Mouse (Mus musculus) ovary, adult 10 weeks (tissue): ENCODE data around the gene Gatad2b. TPM values are rescaled to one million over a fixed set of nuclear protein-coding genes. Genes with fewer than 3 reads are reported as not detected.

ENCODE experiments used
- polyA plus RNA-seq: library from polyadenylated mRNA; stranded (reverse); fragments of 350-450 nt; fragmentation: Illumina TruSeq; extraction: RNeasy Lipid Tissue Mini Kit (QIAGEN cat#74804); gene quantifications from one replicate; pipeline ENCODE4 v1.2.3, GENCODE M21; 2014

Gatad2b gene
- polyA plus RNA-seq = 103 TPM

DNA sequence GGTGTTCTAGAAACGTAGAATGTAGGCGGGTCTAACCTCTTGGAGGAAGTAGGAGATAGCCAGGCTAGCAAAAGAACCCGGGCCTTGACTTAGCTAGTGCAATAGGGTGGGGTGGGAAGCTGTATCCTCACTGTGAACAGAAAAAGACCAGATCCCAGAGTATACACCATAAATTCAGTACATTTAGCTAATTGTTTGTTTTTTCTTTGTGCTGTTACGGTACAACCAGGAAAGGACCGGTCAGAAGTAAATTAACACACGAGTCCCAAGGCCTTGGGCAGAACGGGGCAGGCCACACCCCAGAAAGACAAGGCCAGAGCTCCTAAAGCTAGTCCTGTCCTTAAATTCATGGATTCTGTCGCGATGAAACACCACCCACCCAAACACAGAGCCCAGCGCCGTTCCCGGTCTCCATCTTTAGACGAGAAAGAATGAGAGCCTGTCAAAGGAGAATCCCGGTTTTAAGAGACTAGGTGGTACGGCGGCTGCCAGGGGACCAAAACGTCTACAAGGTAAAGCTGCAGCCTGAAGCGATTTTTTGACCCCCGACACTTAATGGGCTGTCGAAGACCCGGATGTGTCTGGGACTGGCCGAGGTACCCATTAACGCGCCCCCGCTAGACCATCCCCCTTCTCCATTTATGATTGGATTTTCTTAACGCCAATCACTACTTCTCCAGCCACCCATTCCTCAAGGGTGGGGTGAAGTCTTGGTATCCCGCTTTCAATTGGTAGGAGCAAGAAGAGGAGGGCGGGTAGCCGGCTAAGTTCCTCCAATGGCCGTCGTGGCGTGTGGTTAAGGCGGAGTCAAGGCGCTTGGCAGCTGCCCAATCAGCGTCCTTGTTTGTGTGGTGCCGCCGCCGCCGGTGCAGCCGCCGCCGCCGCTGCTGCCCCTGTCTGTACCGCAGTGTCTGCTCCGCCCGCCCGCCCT lies at the start of gene Gatad2b:
Gene Gatad2b, plus strand, starts transcription at position 834 of the 931 bp plus-strand sequence.

DNA sequence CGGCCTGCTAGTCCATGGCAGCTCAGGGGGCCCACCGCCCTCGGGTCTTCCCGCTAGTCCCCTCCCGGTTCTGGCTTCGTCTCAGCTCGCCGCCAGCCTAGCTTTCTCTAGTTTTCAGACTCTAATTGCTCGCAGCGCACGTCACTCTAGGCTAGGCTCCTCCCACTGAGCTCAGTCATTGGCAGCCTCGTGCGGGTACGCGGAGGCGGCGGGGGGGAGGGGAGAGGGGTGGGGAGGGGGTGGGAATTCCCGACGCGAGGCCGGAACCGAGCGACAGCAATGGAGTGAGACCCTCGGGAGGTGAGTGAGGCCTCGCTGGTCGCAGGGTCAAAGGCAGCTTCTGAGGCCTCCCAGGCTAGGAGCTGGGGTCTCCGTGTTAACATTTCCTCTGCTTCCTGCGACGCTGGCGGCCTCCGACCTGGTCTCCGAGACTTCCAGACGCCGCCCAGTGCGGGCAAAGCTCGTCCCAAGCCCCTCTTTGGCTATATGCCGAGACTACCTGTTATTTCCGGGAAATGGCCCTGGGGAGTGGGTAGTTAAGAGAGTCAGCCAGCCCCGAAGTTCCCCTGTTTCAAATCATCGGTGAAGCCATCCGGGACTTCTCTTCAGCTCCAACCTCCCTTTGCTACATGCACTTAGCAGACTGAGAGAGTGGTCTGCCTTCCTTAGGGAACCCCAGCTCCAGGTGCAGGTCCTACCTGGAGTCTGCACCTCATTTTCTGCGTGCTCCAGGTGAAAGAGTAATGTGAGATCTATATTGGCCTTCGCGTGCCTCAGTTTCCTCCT lies 44.8 kb upstream of the Gatad2b start, which contains the start of gene Slc39a1:
Gene Slc39a1, plus strand, starts transcription at position 213 of the 786 bp plus-strand sequence.

DNA sequence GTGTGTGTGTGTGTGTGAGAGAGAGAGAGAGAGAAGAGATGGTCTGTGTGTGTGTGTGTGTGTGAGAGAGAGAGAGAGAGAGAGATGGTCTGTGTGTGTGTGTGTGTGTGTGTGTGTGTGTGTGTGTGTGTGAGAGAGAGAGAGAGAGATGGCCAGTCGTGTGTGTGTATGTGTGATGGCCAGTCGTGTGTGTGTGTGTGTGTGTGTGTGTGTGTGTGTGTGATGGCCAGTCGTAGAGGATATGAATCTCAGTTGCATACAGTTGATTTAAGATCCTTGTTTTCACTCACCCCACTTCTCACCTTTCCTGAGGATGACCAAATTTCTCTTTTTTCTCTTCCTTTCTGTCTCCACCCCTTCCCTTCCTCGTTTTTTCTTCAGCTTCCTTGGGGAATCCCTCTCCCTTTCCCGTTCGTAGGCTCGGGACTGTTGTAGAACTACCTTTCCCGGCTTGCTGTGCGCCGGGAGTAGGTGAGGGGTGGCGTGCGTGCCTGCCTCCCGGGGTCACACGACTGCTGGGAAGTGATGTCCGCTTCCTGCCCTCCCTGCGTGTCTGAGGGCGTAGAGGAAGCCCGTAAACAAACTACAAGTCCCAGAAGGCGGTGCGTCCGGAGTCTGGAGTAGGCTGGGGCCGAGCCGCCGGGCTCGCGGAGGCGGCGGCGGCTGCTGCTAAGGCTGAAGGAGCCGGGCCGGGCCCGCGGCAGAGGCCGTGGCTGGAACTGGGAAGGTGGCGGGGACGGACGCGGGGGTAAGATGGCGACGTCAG lies 39.1 kb upstream of the Gatad2b start, which contains the start of gene Crtc2:
Gene Crtc2, plus strand, starts transcription at position 511 of the 766 bp plus-strand sequence.

DNA sequence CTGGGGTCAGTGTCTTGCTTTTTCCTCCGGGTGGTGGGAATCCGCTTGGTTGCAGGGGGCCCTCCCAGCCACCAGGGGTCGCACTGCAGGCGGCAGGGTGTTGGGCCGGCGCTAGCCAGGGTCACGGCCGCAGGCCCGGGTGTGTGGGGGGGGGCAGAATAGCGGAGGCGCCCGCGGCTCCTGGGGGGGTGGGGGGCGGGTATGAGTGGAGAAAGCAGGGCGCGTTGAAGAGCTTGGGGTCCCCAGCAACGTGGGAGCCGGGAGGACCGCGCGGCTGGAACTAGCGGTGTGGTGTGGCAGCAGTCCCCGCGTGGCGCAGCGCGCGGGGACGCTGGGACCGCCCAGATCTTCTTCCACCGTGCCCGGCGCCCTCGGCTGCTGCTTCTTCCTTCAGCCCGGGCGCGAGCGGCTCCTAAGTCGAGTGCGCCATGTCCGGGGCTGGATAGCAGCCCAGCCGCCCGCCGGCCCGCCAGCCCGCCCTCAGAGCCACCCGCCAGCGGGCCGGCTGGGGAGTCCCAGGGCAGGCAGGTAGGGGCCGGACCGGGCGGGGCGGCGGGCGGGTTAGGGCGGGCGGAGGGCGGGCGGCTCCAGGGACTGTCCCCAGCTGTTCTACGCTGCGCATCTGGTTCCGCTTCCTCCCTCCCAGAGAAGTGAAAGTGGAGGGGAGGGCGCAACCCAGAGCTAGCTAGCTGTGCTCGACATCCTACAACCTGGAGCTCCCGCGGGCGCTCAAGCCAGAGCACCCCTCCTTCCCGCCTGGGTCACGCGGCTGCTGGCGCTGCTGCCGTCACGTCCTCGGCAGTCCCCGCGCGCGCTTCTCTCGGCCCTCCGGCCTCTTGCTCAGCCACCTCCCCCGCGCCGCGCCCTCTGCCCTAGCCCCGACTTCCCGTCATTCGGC lies 27.7 kb upstream of the Gatad2b start, which contains the start of gene Dennd4b:
Gene Dennd4b, plus strand, starts transcription at position 152 of the 898 bp plus-strand sequence.

DNA sequence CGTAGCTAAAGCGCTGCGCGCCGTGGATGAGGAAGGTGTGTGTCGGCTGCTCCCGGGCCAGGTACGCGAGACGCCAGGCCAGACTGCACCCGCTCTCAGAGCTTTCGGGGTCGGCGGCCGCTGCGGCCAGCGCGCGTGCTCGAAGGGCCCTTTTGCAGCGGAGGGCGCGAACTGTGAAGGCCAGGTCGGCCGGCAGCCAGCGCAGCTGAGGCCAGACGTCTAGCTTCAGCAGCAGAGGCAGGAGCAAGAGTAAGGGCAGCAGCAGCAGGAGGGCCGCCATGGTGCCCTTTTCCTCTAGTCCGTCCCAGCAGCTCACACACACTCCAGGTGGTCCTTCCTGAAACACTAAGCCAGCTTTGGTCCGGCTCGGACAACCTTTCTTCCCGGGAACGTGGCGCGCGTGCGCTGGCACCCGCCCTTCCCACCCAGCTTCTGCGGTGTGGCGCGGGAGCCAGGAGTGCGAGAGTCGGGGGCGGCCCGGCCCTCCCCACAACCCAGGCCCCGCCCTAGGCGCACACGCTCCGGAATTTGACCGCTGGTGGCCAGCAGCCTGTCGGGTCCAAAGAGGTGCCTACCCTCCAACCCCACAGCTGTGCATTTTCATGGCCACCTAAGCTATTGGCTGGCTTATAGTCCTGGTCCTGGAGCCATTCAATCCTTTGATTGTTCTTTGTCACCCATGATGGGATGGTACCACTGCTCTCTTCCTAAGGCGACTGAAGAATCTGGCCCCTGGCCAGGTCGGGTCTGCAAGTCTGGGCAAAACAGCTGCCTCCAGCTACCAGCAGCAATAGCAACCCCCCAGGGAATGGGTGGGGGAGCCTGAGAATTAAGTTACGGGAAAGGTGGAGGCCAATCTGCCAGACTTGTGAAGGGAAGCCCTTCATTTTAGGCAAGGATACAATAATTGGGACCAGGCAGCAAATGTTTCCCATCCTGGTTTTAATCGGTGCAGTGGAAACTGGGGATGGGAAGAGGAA lies 96.8 kb downstream of the Gatad2b start, which contains the start of gene Slc27a3:
Gene Slc27a3, minus strand, starts transcription at position 428 of the 980 bp plus-strand sequence.

Other genes starting within 250 kb of the Gatad2b start
- 132 TPM for gene 4933434E20Rik, start 241.5 kb upstream of the Gatad2b start, polyA plus RNA-seq
- 137 TPM for gene Ubap2l, start 240.6 kb upstream of the Gatad2b start, polyA plus RNA-seq
- 273 TPM for gene Tpm3, start 220.5 kb upstream of the Gatad2b start, polyA plus RNA-seq
- gene Nup210l, start 189.0 kb upstream of the Gatad2b start, polyA plus RNA-seq = 0.17 TPM
- 2,493 TPM for gene Rps27, start 79.5 kb upstream of the Gatad2b start, polyA plus RNA-seq
- gene Rab13, start 79.5 kb upstream of the Gatad2b start, polyA plus RNA-seq = 13.7 TPM
- gene Jtb, start 61.6 kb upstream of the Gatad2b start, polyA plus RNA-seq = 97.8 TPM
- gene Creb3l4, start 49.7 kb upstream of the Gatad2b start, polyA plus RNA-seq = 4.3 TPM
- 139 TPM for gene Slc39a1, start 45.0 kb upstream of the Gatad2b start, polyA plus RNA-seq
- gene Crtc2, start 39.0 kb upstream of the Gatad2b start, polyA plus RNA-seq = 6.5 TPM
- 1.3 TPM for gene Dennd4b, start 28.0 kb upstream of the Gatad2b start, polyA plus RNA-seq
- not detected for gene Slc27a3, start 96.8 kb downstream of the Gatad2b start, polyA plus RNA-seq
- gene Ints3, start 140.4 kb downstream of the Gatad2b start, polyA plus RNA-seq = 24.1 TPM
- gene Npr1, start 172.7 kb downstream of the Gatad2b start, polyA plus RNA-seq = 36.4 TPM
- gene Ilf2, start 182.9 kb downstream of the Gatad2b start, polyA plus RNA-seq = 94.7 TPM
- 154 TPM for gene Snapin, start 197.9 kb downstream of the Gatad2b start, polyA plus RNA-seq
- 220 TPM for gene Chtop, start 216.3 kb downstream of the Gatad2b start, polyA plus RNA-seq
- gene S100a1, start 221.2 kb downstream of the Gatad2b start, polyA plus RNA-seq = 29.9 TPM
- gene S100a13, start 221.3 kb downstream of the Gatad2b start, polyA plus RNA-seq = 2.6 TPM
- not detected for gene S100a14, start 233.7 kb downstream of the Gatad2b start, polyA plus RNA-seq
- gene S100a16, start 244.1 kb downstream of the Gatad2b start, polyA plus RNA-seq = 29.2 TPM